Mouse (Mus musculus) C2C12 (cell line): ENCODE measurements at regions not wholly inside any gene's neighbourhood (a gene's known extent, or its start where the extent isn't known, plus 50 kb on each side); places are given as distances from the start of the nearest gene placed in this dataset.

Experiments
- H3K27me3 ChIP-seq: one replicate; pipeline ENCODE4 v1.6.1; 2011; ENCODE audit not compliant: control insufficient read depth, insufficient read depth, insufficient read length
- H3K36me3 ChIP-seq: one replicate; pipeline ENCODE4 v1.6.1; 2011; ENCODE audit not compliant: control insufficient read depth, insufficient read depth
- H3K4me3 ChIP-seq: one replicate; pipeline ENCODE4 v1.5.1; 2011; ENCODE audit warnings: mild to moderate bottlenecking, control low read depth; ENCODE audit not compliant: poor library complexity, insufficient read depth, severe bottlenecking
- H3K79me2 ChIP-seq: one replicate; pipeline ENCODE4 v1.6.1; 2011; ENCODE audit not compliant: control insufficient read depth, insufficient read depth
- H3K79me3 ChIP-seq: one replicate; pipeline ENCODE4 v1.6.1; 2011; ENCODE audit warnings: low read depth, control low read depth
- H3ac ChIP-seq: one replicate; pipeline ENCODE3; 2011; ENCODE audit warnings: low read depth; ENCODE audit not compliant: control insufficient read depth, insufficient read length
- CEBPB ChIP-seq: IDR thresholded peaks from one replicate; pipeline ENCODE4 v1.6.1; 2011; ENCODE audit warnings: low read depth, mild to moderate bottlenecking, control low read depth, moderate library complexity
- CTCF ChIP-seq: IDR thresholded peaks from one replicate; pipeline ENCODE4 v1.5.1; 2011; ENCODE audit not compliant: control insufficient read depth, insufficient read depth, insufficient read length
- FOSL1 ChIP-seq: IDR thresholded peaks from one replicate; pipeline ENCODE4 v1.8.0; 2011; ENCODE audit warnings: mild to moderate bottlenecking, low read length; ENCODE audit not compliant: poor library complexity, insufficient read depth, severe bottlenecking
- MAX ChIP-seq: IDR thresholded peaks from one replicate; pipeline ENCODE4 v1.6.1; 2011; ENCODE audit warnings: mild to moderate bottlenecking, control low read depth
- MYOD1 ChIP-seq: IDR thresholded peaks from one replicate; pipeline ENCODE4 v1.6.1; 2011; ENCODE audit warnings: low read depth; ENCODE audit not compliant: control insufficient read depth, insufficient read length
- MYOG ChIP-seq: IDR thresholded peaks from one replicate; pipeline ENCODE4 v1.6.1; 2011; ENCODE audit not compliant: control insufficient read depth, insufficient read length; ENCODE audit errors: extremely low read depth
- USF1 ChIP-seq: IDR thresholded peaks from one replicate; pipeline ENCODE4 v1.6.1; 2011; ENCODE audit warnings: low read depth, mild to moderate bottlenecking, control low read depth, moderate library complexity

GRCm38 (mm10) chr17:85847756-85848155 is 159.7 kb upstream of the Six2 start:
- TF ChIP-seq MYOG (no peak), USF1 (no peak), FOSL1 (no peak), CTCF (no peak), MYOD1 (no peak), MAX (no peak), CEBPB (no peak)
- Histone ChIP-seq H3ac (no peak overlapping the region), H3K79me2 (no peaks in the 10 kb centered on the region), H3K79me3 (no peaks in the 10 kb centered on the region), H3K27me3 (no peaks in the 10 kb centered on the region), H3K4me3 (no peak overlapping the region), H3K36me3 (no peaks in the 10 kb centered on the region)

- no peak for TF ChIP-seq FOSL1
- TF ChIP-seq CEBPB, result no peak
- no peak for TF ChIP-seq MYOD1
- no peak for TF ChIP-seq MAX
- TF ChIP-seq CTCF, result no peak
- TF ChIP-seq MYOG, result no peak
- Histone ChIP-seq H3ac (no peak overlapping the region), H3K79me2 (no peaks in the 10 kb centered on the region), H3K36me3 (no peaks in the 10 kb centered on the region), H3K79me3 (no peaks in the 10 kb centered on the region), H3K27me3 (no peaks in the 10 kb centered on the region), H3K4me3 (no peak overlapping the region)
These were observed 157.0 kb upstream of the Six2 start for GRCm38 (mm10) chr17:85845059-85845458.

DNA sequence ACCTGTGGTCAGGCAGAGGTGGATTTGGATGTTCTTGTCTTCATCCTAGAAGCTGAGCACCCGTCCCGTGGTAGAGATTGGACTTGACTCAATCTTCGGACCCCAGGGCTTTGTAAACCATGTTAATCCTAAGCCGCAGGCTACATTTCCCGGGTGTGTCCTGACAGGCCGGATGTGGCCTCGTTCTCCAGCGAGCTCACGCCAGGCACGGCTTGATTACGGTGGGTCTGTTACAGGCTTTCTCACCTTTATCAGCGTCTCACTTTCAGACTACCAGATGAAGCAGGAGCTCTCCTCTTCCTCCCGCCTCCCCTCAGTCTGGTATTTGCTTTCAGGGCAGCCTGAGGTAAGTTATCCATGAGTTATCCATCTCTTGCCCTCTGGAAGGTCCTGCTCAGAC is 156.4 kb upstream of the Six2 start:
- H3K4me3 ChIP-seq, result no peak overlapping the region
- H3K36me3 ChIP-seq, result no peaks in the 10 kb centered on the region
- H3ac ChIP-seq, result no peak overlapping the region
- H3K27me3 ChIP-seq, result no peaks in the 10 kb centered on the region
- H3K79me2 ChIP-seq, result no peaks in the 10 kb centered on the region
- H3K79me3 ChIP-seq, result no peaks in the 10 kb centered on the region
- no peak for TF ChIP-seq CEBPB
- no peak for TF ChIP-seq FOSL1
- no peak for TF ChIP-seq USF1
- no peak for TF ChIP-seq MYOD1

- no peaks in the 10 kb centered on the region for H3K79me3 ChIP-seq
- H3K36me3 ChIP-seq, result no peaks in the 10 kb centered on the region
- no peak for TF ChIP-seq MAX
- no peak overlapping the region for H3K4me3 ChIP-seq
- no peak overlapping the region for H3ac ChIP-seq
- H3K27me3 ChIP-seq, result no peaks in the 10 kb centered on the region
- H3K79me2 ChIP-seq, result no peaks in the 10 kb centered on the region
These were observed 135.0 kb upstream of the Six2 start for GRCm38 (mm10) chr17:85823036-85823435.

GRCm38 (mm10) chr17:85821861-85822260 is 133.8 kb upstream of the Six2 start:
- no peak overlapping the region for H3K4me3 ChIP-seq
- TF ChIP-seq MYOD1 (no peak), CTCF (no peak), MAX (no peak), FOSL1 (no peak), CEBPB (no peak), USF1 (no peak), MYOG (no peak)
- H3K79me2 ChIP-seq, result no peaks in the 10 kb centered on the region
- H3K27me3 ChIP-seq, result no peaks in the 10 kb centered on the region
- no peaks in the 10 kb centered on the region for H3K79me3 ChIP-seq
- H3ac ChIP-seq, result no peak overlapping the region
- H3K36me3 ChIP-seq, result no peaks in the 10 kb centered on the region

- Histone ChIP-seq H3K79me3 (no peaks in the 10 kb centered on the region), H3K4me3 (no peak overlapping the region), H3K36me3 (no peaks in the 10 kb centered on the region), H3ac (no peak overlapping the region), H3K79me2 (no peaks in the 10 kb centered on the region), H3K27me3 (no peaks in the 10 kb centered on the region)
- TF ChIP-seq USF1, result no peak
- no peak for TF ChIP-seq FOSL1
- no peak for TF ChIP-seq CTCF
- no peak for TF ChIP-seq MYOG
- TF ChIP-seq MYOD1, result no peak
- no peak for TF ChIP-seq MAX
- no peak for TF ChIP-seq CEBPB
These were observed 130.2 kb upstream of the Six2 start for GRCm38 (mm10) chr17:85818098-85818855.
